Mouse (Mus musculus) cerebellum, postnatal 25 days (tissue): ENCODE measurements at regions not wholly inside any gene's neighbourhood (a gene's known extent, or its start where the extent isn't known, plus 50 kb on each side); places are given as distances from the start of the nearest gene placed in this dataset.
"Not testable (repeated sequence)": the region's sequence is repeated elsewhere in the genome, so short reads cannot be mapped to it uniquely, and the experiment has no call there.

Source experiments
- DNase-seq, 2 experiments: peaks; one replicate each; pipeline ENCODE4 v3.0.0; 2021; ENCODE audit warnings: mixed read lengths in 2 of 2

DNA sequence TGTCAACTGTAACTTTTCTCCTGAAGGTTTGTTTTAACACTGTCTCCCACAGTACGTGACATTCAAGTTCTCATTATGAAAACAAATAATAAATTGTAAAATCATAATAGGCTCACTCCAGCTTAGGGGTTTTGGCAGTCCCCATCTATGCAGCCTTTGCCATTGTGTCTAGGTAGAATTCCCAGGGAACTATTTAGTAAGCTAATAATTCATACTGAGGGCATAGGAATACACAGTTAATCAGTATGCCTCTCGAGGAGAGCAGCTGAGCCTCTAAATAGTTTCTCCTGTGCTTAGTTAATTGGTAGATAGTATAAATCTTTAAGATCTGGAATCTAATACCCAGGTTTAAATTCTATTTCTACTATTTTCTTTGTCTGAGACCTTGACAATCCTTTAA, 191.7 kb downstream of the Tprg start:
- no peak for DNase-seq

DNA sequence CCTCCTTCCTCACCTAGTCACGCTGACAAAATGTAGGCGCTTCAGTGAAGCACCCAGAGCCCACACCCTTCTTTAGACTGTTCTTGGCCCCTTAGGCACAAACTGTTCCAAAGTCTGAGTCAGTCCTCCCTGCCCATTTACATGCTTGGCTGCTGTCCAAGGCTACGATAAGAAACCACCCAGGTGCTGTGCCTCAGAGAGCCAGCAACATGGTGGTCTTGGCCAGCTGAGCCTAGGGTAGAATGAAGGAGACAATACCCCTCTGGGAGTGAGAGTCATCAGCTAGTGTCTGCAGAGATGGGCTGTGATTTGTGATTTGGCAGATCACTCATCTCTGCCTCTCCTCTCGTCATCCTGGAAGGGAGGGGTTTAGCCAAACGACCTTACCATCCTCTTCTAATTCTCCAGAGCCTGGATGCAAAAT, 197.2 kb downstream of the Tprg start:
- peak in 1 of 2 experiments; percentile 4 for DNase-seq

DNA sequence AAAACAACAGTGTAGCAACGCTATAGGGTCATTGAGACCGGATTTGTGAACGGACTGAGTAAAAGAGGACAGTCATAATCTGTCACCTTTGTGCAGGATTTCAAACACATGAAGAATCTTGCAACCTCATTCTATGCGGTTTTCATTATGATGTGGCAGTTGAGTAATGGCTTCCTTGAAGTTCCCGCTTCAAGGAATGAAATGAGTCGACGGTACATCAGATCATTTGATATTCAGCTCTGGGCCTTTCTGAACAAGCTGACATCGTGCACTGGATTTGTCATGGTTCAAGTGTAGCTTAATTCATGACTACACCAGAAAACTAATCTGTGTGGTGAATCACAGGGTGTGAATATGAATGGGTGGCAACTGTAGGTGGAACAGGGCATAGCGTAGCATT, 198.4 kb downstream of the Tprg start:
- DNase-seq: no peak

DNA sequence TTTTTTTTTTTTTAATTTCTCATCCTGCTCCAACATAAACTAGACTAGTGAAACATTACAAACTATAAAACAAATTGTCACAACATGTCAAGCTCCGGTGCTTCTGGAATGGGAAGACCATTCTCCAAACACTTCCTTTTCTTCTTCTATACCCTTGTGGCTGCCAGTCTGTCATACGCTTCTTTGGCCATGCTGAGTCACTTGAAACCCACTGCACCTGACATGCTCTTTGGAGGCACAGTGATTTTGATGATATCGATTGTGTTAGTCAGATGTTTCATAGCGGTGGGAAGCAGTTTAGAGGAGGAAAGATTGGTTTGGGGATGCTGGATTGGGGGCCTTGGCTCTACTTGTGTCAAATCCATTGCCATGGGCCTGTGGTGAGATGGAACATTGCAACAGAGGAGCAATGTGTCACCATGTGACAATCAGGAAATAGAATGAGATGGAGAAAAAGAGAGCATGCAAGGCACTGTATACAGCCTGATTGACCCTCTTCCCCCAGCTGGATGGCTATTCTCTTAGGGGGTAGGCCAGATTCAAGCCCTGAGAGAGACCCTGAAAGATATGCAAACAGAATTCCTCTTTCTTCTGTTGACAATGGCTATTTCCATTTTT, 197.0 kb upstream of the Trp63 start:
- DNase-seq: no peak

DNA sequence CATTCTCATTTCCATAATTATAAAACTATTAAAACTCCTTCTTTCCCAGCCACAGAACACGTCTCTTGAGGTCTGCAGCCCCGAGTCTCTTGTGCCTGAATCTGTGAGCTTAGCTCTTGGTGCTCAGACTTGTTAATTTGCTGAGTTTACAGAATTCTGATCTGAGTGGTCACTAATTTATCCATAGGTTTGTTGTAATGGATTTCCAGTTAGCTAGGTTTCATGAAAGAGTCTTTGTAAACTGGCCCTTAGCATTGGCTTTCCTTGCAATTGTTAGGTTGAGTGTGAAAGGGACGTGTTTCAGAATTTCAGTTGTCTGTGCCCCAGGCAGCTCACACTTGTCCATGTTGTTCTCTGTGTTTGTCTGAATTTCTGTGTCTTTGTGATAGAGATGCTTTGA, 192.7 kb upstream of the Trp63 start:
- no peak for DNase-seq

DNA sequence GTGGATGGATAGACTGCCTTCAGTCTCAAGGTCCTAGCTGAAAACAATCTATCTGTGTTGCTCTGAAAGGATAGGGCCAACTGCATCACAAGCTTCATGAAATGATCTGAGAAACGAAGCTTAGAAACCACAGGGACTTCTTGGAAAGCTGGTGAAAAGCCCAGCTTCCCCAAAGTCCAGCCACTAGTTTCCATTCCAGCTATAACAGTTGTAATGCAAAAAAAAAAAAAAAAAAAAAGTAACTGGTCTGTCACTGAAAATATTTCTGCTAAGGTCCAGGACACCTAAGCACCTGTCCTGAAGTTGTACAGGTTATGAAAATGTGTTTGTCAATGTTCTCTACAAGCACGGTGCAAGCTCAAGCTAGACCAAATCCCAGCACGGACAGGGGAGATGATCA, 189.4 kb upstream of the Trp63 start:
- no peak for DNase-seq

DNA sequence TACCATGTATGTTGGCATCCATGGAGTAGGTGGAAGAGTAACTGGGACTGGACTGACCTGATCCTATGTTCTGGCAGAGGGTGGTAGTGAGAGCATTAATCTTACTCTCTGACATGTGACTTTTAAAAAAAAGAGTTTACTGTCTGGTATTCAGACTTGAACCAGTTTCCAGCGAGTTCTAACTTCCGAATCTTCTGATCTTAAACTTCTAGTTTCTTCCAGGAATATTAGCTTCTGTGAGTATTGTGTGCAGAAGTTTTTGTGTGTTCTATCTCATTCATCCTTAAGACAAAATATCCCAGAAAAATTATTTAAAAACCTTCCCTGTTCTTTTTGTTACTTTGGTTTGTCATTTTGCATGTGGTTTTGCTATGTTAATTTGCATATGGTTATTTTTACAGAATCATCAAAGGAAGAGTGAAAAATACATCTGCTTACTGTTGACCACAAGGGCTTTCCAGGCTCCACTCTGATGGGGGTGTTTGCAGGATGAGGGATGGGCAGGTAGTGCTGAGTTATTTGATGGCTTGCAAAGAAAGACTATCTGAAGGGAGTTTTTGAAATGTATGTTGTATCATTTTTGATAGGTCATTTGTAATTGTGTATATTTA, 187.9 kb upstream of the Trp63 start:
- no peak for DNase-seq

DNA sequence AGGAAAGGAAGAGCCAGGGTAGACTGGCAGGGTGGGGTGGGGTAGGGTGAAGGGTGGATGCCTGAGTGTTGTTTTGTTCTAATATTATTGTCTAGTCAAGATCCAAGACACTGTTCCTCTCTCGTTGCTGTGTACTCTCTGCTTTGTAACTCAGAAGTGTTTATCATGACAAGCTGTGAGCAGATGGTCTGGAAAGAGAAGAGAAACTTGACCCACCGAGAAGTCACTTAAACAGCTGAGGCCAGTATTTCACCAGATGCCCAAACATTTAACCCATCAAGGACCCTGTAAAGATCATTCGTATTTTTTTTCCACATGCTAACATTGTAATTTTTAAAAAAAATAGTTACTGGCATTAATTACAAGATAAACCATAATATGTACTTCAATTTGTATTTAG, 178.7 kb upstream of the Trp63 start:
- DNase-seq: no peak

DNA sequence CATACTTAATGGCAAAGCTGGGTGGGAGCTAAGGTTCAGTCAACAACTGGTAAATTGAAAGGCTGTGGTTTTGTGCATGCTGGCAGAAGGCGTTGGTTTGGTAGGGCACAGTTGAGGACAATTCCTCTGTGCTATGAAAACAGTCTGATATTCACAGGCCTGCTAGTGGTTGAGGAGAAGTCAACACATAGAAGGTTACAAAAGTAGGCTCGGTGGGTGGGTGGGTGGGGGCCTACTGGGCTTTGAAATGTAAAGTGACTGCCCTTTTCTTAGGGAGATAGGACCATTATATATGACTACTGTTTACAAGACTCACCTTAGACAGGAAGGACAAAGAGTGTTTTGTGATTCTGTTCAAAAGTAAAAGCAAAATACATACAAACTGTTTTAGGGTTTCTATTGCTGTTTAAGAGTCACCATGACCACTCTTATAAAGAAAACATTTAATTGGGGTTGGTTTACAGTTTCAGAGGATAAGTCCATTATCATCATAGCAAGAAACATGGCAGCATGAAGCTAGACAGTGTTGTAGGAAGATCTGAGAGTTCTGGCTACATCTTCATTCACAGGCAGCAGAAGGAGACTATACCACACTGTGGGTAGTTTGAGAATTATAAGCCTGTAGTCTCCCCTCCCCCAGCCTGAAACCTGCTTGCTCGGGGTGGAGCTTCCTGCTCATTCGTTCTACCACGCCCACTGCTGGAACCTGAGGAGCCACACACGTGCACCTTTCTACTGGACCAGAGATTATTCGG, 166.3 kb upstream of the Trp63 start:
- DNase-seq: no peak

DNA sequence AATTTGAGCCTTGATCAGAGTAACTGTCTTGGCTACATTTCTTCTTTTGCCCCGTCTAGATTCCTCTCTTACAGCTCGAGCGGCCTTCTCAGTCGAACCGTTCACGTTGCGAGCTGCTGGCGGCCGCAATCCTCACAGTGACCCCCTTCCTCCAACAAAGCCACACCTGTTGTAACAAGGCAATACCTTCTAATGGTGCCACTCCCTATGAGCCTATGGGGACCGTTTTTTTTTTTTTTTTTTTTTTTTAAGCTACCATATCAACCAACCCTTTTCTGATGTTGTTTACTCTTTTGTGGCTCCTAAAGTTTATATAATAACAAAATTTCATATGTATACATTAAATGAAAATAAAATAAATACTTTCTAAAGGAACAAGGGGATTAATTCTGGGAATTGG, 160.4 kb upstream of the Trp63 start:
- DNase-seq: not testable (repeated sequence)

DNA sequence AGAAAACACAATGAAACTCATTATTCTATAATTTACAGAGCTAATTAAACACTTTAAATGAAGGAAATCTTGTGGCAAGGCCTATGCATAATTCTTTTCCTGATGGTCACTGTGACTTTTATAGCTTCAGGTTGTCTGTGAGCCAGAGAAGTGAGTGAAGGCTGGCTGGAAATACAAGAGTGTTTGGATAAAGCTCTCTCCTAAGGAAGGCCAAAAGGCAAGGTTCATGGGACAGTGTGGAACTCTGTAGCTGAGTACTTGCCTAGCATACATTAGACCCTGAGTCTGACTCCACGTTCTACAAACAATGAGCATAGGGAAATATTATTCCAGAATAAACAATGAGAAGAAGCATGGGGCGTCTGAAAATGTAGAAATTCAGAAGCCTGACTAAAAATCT, 159.9 kb upstream of the Trp63 start:
- DNase-seq: no peak

DNA sequence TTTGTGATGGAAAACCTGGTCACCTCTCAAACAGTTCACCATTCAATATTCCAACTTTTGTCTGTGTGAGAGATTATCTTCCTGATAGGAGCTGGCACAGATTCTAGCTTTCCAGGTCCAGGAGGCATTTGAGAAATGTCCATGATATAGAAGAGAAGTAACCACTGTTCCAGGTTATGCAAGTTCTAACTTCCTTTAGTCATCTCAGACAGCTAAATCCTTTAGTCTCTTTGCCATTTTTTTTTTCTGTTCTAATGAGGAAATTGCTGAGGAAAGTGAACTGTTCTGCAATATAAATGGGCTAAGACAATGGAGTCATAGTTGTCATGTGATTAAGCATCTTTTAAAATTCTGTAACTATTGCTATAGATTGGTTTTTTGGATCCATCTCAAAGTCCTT, 155.7 kb upstream of the Trp63 start:
- DNase-seq: no peak

DNA sequence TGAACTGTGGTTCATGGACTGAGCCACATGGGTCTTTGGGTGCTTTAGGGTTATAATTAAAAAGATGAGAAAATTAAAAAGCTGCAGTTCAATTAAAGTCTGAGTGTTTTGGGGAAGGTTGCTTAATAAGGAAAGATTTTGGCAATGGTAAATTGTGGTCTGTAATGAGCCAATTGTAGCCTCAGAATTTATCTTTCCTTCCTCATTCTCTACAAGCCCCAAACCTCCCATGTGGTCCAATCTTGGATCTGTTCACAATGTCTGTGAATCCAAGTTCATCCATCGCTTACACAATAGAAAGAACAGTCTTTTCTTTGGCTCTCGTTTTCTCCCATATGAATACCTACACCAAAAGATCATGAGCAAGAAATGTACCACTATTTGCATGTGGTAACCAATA, 155.2 kb upstream of the Trp63 start:
- no peak for DNase-seq

DNA sequence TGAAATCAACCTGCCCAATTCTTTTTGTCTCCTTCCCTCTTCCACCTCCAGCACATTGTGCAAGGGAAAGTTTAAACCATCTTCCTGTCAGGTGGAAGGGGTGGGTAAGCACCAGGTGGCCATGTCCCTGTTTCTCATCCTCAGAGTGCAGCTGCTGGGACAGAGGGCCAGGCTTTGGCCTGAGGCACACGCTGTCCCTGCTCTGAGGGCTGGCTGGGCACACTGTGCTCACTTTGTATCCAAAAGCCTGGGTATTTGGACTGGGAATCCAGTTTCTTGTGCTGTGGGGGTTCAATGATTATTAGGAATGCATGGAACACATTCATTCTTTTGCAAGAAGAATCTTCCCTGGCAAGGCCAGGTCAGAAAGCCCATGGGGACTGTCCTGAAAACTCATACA, 153.9 kb upstream of the Trp63 start:
- DNase-seq: peak; percentile 5 to 7

DNA sequence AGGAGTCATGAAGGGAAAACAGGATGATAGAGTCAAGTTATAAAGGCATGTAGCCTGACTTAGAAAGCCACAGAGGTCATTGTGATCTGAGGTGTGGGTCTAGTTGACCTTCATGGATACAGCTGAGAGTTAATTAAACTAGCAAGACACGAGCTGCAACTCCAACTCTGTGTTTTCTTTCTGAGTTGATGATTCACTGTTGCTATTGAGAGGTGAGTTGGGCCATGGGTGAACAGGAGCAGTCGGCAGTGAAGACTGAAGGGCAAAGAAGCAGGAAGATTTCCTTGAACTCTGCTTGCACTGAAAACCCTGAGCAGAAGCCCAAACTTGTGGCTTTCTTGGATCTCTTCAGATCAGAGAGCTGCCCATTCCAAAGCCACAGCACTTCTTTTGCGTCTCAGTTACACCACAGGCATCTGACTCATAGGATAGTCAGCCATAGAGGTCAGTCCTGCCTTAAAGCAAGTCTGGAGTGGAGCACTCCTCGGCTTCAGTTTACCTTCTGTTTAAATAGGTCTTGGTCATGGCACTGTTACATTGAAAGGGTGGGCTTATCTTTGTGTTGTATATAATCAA, 151.7 kb upstream of the Trp63 start:
- no peak for DNase-seq

DNA sequence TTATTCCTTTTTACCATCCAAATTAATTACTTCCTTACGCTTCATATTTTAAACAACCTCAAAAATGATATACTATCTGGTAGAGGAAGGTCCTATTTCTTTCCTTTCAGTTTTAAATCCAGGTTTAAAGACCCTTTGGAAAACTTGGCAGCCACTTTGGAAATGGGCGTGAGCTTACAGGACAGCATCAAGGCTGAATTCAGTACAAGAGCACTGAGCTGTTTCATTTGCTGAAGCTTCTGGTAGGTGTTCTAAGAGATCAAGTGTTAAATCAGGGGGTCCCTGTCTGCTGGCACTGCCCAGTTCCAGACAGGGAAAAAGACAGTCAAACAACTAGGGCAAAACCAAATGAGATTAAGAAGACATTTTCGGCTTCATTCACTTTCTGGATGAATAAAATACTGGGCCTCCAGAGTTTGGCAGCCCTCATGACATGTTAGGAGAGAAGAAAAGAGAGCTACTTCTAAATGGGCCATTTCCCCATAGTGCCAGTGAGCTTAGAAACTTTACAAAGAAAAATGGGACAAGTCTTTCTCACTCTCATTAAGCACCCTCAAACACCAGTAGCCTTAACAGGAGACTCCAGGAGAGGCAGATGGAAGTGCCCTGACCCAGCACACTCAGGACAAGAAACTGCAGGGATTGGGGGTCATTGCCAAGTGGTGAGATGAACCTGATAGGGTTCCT, 150.9 kb upstream of the Trp63 start:
- peak in 1 of 2 experiments; percentile 5 for DNase-seq

DNA sequence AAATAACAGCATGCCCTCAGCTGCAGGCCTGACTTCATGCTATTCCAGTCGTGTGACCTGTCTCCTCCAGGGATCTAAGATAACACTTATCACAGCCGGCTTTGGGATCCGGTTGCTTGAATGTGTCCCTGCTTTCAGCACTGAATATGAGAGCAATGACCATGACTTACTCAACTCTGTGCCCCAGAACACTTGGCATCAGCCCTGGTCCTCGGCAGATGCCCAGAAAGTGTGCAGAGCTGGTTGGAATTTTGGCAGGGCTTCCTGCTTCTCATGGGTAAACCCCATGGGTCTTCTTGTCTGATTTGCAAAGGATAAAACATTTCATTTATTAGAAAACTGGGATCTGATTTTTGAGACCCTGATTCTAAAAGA, 150.4 kb upstream of the Trp63 start:
- DNase-seq: peak; percentile 56 to 74

DNA sequence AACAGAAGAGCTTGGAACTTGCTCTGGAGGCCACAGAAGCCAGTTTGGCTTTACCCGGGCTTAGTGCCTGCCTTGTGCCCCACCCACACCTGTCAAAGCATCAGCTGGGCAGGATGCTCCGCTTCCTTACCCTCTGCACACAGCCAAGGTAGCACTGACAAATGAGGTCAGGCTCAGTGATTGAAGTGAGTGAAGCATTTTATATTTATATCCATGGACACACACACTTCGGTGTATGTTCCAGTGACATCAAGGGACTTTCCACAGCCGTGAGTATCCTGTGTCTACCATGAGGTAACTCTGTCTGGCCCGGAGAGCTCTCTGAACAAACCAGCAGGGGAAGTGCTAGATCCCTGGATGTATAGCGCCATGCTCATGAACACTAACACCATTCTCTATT, 147.0 kb upstream of the Trp63 start:
- no peak for DNase-seq

DNA sequence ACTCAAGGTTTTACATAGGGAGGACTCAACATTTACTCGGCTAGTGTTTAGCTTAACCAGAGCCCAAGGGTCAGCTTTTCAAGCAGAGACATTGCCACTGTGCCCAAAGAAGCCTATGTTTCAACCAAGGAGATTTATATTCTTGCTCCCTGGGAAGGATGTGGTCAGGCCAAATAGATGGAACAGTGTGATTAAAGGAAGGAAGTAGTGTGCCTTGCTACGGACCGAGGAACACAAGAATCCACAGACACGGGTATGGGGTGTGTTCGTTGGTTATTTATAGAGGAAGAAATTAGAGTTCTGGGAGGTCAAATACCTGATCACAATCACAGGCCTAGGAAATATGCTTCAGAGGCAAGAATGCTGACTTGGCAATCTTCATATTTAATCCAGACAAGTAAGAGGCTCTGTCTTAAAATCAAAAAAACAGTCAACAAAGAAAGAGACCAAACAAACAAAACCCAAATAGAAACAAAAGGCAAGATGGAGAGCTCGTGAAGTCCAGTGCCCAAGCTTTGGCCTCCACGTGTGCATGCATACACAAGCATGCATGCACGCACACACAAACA, 133.9 kb upstream of the Trp63 start:
- no peak for DNase-seq

DNA sequence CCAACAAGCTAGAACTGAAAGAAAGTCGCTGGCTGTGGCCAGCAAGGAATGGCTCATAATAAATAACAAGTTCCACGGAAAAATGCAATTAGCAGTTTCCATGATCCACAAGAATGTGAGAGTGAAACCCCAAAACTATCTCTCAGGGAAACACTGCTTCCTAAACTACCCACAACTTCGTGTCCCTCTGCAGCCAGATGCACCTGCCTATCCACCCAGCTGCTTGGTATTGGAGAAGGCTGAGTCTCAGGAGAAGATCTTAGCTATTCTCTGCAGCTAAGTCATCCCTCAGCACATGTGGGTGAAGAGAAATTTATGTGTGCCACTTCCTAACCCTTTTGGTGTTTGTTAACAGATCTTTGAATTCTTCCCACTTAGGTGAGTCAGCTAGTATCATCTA, 126.4 kb upstream of the Trp63 start:
- no peak for DNase-seq

DNA sequence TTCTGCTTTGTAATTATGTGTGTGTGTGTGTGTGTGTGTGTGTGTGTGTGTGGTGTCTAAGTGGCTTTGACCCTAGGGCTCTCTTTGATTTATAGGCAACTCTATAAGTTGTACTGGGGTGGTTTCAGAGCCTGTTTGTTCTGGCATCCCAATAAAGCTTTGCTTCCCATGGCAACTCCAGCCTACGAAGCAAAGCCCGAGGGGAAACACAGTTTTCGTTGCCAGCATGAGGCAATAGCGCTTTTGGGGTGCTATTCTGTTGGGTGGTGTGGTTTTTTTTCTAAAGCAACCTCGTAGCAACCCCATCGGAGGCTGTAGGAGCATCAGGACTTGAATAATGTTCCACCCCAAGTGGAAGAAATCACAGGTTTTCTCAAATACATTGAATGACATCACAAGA, 103.3 kb upstream of the Trp63 start:
- no peak for DNase-seq

DNA sequence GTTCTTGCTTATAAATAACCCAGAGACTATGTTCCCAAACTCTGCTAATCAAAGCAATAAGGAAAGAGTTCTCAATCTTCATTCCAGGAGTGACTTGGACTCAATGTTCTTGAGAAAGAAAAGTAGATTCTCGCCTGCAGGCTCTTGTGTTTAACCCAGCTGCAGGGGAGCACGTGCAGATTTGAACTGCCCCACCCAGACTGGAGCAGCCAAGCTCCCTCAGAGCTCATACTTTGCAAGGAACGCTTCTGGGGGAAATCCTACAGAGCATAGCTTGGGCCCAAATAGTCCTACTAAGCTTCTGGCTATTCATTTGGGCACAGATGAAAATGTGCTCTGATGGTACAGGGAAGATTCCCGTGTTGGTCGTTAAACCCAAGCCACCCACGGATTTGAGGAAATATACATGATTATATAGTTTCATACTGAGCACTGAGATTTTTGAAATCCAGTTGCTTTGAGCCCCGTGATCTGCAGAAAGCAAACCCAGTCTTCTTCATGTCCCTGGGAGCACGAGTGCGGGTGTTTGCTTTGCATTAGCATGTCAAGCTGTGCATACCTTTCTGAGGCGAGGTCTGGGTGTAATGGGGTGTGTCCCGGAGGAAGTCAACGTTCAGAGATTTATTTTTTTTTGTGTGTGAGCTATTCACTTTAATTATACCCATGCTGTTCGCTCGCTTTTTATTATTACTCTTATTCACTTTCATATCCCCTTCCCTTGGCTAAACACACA, 99.1 kb upstream of the Trp63 start:
- DNase-seq: no peak
